Mouse (Mus musculus) stomach, postnatal 0 days (tissue): ENCODE data around the gene Scn8a.

Experiments used
- CTCF ChIP-seq: IDR thresholded peaks from 2 replicates; pipeline ENCODE4 v1.5.1; 2016; ENCODE audit warnings: antibody characterized with exemption, low read depth, mild to moderate bottlenecking, moderate library complexity
- EP300 ChIP-seq: optimal IDR thresholded peaks from 2 replicates; pipeline ENCODE3; 2016; ENCODE audit warnings: antibody characterized with exemption

GRCm38 (mm10) chr15:100953955-100954354, 84.3 kb downstream of the Scn8a start:
- TF ChIP-seq EP300: no peak
- TF ChIP-seq CTCF: no peak
